Mouse (Mus musculus): ENCODE measurements around the gene Mms22l.

DNA sequence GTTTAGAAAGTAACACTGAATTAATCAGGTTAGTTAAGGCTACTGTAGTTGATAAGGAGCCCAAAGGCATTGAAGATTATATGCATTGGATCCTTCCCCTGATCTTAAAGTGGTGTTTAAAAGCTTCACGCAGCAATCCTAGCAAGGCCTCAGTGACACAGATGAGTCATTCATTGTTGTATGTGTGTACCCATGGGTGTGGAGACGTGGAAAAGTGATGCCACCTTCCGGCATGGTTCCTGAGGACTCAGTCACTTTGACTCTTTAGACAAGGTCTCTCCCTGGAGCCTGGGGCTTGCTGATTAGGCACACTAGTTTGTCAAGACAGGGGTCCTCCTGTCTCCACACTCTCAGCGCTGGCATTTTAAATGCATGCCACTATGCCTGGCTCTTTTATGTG is 60.9 kb downstream of the Mms22l start:
- no peak for TF ChIP-seq CTCF (IDR thresholded peaks at IDR 0.05; ENCODE audit: low read depth)
- TF ChIP-seq EP300 (IDR thresholded peaks at IDR 0.05; ENCODE audit: low read depth) = no peak
